Mouse (Mus musculus) embryo, embryonic 10 days (tissue): Measurements from ENCODE around the gene Rps6ka2.

Source experiments
- DNase-seq: peaks from one replicate; pipeline ENCODE4 v3.0.0-alpha.2; 2015; ENCODE audit warnings: low spot score

Rps6ka2 gene

DNA sequence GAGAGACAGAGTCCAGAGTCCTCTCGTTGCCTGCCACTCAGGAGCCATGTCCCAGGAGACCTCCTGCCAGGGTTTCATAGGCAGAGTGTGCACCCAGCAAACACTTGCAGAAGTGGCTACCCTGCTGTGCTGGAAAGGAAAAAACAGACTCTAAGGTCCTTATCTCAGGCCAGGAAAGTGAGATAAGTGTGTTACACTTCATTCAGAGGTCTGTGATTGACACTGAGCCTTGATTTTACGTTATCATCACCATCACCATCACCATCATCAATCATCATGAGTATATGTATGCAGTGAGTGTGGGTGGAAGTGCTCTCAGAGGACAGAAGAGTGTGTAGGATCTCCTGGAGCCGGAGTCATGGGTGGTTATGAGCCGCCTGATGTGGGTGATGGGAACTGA lies 51.4 kb downstream of the Rps6ka2 start:
- no peak for DNase-seq

DNA sequence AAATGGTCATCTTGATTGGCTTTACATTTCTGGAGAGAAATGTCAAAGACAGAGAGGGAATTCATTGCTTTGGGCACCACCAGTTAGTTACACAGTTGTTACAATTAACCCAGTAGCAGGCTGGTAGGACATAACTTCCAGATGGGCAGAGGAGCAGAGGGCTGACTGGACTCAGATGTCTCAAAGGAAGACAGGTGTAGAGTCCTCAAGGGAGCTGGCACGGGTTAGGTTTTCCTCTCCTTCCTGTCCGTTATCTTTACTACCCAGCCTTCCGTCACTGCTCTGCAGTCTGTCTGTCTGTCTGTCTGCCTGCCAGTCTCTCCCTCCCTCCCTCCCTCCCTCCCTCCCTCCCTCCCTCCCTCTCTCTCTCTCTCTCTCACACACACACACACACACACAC lies 52.3 kb downstream of the Rps6ka2 start:
- DNase-seq, result no peak

DNA sequence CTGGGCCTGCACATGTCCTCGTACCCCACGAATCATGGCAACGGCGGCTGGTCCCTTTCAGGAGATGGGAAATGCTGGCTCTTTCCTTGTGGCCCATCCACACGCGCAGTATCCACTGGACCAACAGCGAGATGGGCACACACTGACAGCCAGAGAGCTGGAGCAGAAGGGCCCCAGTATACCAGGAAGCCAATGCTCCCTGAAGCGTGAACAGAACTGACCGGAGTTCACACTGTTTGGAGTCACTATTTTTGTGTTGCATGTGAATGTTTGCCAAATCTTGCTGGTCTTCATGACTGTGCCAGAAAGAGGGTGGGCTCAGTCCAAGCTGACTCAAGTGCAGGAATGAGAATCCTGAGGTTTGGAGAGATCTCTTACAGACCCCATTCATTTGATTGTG lies 58.6 kb downstream of the Rps6ka2 start:
- no peak for DNase-seq

DNA sequence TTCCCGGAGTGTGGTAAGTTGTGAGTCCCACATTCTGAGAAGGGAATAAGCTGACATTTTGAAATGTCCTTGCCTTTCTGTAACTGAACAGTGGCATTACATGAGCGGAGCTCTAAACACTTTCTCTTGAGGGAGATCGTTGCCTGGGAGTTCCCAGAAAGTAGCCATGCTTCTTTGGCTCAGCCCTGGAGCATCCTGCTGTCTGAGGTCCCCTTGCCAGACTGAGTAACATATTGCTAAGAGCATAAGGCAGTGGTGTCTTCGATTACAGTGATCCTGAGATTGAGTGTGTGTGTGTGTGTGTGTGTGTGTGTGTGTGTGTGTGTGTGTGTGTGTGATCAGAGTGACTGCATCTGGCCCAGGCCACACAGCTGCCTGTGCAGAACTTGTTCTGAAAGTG lies 61.4 kb downstream of the Rps6ka2 start:
- no peak for DNase-seq

DNA sequence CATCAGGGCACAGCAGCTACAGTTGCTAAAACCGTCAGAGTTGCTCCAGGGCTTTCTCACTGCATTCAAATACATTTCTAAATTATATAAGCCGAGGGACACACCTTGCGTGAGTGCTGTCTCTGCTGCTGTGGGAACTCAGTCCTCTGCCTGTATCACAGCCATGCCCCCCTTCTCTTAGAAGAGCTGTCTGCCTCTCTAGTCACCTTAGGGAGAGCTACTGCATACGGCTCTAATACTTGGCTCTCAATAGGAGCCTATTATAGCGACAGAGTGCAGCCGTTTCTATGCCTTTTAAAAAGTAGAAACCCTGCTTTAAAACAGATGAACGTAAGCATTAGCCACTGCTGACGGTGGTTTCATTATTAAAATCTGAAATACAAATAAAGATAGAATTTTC lies 61.9 kb downstream of the Rps6ka2 start:
- DNase-seq, result no peak

DNA sequence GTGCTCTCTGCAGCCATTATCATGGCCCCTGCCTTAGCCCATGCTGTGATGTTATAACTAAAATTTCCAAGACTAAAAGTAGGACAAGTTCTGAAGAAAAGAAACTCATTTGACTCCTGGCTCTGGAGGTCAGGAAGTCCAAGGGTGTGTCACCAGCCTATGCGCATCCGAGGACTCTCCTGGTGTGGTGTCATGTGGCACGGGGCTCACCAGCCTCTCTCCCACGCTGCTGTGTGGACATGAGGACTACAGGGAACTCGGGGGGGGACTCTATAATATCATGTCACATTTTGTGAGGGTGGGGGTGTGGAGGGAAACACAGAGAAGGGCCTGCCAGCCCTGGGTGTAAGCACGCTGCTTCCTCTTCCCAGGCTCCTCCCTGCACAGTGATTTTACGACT lies 62.5 kb downstream of the Rps6ka2 start:
- no peak for DNase-seq

DNA sequence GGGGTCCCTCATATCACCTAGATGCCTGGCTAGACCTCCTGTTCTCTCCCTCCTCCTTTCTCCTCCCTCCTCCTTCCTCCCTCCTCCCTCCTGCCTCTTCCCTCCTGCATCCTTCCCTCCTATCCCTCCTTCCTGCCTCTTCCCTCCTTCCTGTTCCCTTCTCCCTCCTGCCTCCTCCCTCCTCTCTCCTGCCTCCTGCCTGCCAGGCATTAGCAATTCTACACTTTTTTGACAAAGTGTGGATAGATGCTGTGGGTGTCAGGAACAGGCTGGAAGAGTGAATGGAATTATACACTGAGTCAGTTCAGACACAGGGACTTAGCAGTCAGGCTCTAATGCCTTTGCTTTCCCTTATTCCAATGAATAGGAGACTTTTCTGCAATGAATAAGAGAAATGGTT lies 63.3 kb downstream of the Rps6ka2 start:
- DNase-seq, result no peak

DNA sequence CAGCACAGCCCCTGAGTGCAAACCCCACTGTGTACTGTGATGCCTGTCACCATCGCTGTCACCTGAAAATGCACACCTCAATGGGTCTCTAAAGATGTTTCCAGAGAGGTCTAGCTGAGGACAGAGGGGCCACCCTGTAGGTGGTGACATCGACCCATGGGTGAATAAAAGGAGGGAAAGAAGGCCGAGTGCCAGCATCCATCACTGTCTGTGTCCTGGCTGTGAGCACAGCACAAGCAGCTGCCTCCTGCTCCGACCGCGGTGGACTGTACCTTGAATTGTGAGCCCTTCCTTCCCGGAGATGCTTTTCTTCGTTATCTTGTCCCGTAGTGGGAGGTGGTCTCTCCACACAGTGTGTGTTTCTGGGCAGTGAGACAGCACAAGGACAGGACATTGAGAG lies 67.8 kb downstream of the Rps6ka2 start:
- no peak for DNase-seq

DNA sequence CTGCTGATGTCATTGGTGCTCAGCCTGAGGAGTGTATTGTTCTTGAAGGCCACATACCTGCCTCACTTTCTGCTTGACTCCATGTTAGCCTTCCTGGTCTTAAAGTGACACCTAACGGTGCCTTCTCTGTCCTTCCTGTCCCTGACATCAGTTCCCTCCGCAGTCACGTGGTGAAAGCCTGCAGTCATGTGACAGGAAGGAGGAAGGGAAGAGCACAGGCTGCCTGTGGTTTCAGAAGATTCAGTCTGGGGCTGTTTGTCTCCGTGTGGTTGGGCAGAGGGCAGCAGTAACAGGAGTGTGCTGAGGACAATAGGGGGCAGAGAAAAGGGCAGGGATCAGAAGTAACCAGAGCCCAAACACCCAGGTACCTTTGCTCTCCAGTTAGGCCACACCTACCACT lies 68.9 kb downstream of the Rps6ka2 start:
- DNase-seq, result no peak

DNA sequence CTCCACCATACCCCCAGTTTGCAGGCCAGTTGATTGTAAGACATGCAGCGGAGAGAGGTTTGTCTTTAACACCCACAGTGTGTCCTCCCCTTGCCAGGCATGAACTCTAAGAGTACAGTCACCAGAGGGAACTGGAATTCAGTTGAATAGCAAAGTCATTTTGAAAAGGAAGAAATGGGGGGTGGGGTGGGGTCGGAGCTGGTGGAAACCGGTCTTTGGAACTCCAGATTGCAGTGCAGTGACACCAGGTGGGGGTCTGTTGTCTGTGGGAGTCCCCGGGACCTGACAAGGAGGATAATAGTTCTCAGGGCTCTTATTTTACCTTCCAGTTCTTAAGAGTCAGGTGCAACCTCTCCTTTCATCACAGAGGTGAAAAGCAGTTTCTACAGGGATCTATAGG lies 70.6 kb downstream of the Rps6ka2 start:
- DNase-seq, result no peak

DNA sequence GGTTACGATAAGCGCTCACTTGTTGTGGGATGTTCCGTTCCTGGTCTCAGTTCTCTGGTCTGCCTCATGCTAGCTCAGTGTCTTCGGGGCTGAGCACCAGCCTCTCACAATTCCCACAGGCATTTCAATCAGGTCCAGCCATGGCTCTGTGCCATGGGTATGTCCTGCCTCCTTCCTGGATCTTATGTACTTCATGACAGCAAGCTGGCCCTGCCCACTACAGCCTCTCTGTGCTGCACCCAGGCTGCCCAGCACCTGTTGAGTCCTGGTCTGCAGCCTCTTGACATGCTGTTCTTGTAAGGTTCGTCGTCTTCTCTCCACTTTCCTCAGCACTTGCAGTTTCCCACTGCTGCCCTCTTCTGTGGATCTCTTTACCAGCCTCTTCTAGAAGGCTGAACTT lies 75.2 kb downstream of the Rps6ka2 start:
- no peak for DNase-seq

DNA sequence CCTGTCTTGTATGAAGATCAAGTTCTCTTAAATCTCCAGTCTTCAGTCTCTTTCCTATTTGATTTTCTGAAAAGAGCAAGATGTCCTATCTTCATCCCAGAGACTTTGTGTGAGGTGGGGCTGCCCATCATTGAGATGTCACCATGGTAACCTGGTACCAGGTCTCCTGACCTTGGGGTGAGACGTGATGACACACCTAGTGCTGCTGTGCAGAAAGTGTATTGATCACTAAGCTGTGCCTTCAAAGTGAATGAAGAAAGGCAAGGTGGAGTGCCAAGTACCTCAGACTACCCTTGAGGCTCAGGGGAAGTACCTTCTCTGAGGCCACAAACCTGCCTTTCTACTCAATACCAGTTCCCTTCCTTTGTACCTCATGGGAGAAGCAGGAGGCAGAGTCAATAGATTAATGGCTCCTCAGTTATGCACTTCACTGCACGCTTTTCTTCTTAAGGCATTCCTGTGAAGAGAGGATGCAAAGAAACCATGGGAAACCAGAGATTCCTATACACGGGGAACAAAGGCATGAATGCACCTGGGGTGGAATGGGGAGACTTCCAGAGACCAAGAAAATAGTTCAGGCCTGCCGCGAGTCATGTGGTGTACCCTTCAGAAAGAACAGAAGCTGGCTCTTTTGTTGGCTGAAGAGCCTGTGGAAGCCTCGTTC lies 77.1 kb downstream of the Rps6ka2 start:
- no peak for DNase-seq

DNA sequence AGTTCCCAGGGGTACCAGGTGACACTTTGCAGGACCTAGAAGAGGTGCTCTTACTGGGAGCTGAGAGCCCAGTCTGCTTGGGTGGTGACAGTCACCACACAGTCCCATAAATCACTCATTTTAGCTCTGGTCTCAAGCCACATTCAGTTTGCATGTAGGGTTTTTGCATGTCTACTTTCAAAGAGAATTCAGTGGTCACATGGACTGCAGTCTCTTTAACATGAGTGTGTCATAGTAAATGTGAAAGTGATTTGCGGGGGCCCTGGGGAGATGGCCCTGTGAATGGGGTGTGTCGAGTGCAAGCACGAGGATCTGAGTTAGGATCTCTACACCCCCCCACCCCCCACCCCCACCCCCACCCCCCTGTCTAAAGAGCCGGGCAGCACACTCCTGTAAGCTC lies 80.5 kb downstream of the Rps6ka2 start:
- no peak for DNase-seq

DNA sequence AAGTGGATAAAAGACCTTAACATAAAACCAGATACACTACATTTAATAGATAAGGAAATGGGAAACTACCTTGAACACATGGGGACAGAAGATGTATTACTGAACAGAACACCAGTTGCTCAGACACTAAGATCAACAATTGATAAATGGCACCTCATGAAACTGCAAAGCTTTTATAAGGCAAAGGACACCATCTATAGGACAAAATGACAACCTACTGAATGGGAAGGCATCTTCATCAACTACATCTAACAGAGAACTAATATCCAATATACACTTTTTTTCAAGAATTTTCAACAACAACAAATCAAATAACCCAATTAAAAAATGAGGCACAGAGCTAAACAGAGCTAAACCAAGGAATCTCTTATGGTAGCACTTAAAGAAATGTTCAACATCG lies 87.3 kb downstream of the Rps6ka2 start:
- DNase-seq, result no peak

DNA sequence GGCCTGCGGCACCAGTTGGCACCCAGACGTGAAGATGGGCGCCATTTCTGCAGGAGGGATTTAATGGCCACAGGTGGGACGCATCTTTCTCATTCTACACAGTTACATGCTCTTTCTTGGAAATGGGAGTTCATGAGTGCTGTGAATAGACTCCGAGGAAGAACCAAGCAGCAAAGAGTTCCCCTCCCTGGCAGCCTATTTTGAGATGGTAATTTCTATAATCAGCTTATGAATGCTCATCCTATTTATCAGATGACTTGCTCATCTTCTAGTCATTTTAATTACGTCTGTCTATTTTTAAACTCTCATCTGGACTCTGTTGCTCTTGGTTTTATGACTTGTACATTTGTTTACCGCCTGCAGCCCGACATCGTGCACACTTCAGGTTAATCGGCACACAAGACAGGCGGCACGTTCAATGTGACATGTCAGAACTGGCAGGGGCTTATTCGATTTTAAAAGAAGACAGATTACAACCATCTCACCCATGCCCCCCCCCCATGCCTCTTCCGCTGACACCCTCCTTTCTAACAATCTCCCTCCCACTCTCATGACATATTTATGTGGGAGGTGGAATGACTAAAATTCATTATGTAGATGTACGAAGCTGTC lies 88.9 kb downstream of the Rps6ka2 start:
- DNase-seq, result no peak

DNA sequence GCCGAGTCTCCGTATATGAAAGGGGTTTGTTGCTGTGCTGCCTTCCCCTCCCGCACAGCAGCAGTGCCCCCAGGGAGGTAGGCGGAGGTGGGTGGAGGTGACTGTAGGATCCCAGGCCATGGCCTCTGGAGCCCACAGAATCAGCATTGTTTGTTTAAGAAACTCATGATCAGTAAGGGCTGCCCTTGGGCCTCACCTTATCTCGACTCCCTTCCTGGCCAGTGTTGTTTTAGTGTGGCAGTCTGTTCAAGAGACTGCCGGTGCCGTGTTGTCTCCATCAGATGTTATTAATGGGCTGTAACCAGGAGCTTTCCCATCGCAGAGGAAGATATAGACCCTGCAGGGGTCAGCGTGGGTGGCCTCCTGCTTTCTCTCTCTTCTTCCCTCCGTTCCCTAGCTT lies 90.4 kb downstream of the Rps6ka2 start:
- DNase-seq, result peak; percentile 59

DNA sequence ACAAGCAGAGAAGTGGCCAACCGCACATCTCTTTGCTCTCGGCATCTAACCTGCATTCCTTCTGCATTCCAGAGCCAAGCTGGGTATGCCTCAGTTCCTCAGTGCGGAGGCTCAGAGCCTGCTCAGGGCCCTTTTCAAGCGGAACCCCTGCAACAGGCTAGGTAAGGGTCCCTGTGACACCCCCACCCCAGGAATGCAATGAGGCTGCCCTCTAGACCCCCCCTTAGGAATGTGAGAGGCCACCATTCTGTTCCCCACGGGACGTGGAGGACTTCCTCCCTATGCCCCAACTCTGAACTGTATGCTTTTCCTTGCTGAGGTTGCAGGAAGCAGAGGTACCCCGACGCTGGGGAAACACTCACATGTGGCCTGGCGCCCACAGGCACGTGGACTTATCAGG lies 92.1 kb downstream of the Rps6ka2 start:
- DNase-seq, result peak; percentile 60

DNA sequence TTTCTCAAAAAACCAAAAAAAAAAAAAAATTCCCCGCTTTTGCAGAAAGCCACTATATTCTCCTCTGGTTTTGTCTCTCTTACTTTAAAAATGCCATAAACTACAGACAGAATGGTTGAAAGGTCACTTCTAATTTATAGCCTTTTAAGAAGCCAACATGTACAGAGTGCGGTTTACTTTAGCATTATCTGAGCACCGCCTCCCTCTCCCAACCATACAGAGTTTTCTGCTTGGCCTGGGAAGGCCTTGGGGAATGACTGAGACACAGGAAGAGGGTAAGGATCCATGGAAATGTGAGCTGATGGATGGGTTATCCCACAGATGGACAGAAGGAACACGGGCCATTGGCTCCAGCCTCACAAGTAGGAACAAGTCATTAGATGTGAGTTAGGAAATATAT lies 92.7 kb downstream of the Rps6ka2 start:
- no peak for DNase-seq

DNA sequence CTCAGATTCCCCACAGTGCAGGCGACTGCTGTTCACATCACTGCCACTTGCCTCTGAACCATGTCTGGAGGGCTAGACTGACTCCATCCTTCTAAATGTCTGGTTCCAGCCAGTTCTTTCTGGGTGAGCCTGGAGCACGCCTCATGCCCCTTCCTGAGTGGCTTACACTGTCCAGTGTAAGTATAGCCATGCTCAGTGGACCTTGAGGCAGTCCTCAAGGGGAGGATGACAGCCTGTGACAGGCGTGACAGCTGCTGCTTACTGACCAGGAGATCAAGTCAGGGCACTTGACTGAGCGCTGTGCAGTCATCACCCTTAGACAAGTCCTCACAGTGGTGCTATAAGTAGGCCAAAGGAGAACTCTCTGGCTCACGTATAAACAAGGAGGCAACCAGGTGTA lies 94.7 kb downstream of the Rps6ka2 start:
- DNase-seq, result no peak

DNA sequence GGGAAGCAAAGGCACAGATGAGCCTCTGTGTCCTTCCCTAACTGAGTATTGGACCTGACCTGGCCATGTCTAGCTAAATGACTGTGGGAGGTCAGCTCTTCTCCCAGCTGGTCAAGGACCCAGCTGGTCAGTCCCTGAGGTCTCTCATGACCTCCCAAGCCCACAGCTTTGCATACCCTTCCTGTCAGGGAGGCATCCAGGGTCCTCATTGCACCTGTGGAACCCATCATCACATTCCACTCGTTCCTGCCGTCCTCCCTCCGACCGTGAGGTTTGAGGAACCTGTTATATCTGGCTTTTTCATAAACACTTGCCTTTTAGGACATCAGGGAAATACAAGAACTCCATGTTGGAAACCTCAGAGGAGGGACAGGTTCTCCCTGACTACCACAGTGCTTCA lies 95.4 kb downstream of the Rps6ka2 start:
- no peak for DNase-seq

DNA sequence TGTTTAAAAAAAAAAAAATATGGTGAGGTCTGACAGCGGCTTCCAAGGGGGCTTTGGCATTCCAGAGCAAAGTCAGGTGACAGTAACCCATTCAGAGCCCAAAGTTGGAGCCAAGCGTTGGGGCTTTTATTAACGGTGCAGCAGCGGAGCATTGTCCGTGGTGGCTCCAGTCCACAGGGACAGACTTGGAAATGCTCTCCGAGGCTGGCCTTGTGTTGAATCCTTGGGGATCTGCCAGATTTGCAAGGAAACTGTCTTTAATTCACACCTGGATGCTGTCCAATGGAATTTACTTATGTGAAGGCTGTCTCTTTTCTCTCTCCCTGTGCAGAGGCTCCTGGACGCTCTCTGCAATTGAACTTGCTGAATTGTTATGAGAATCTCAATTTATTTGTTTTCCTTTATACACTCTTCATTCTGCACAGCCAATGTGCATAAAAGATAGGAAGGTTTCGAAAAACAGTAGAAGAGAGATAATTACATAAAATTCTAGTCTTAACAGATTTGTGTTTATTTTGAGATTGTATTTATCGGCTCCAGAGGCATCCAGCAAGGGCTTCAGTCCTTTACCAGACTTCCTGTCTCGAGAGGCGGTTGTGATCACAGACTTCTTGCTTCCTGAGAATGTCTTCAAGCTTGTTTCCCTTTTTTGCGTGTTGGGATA lies 95.9 kb downstream of the Rps6ka2 start:
- no peak for DNase-seq

DNA sequence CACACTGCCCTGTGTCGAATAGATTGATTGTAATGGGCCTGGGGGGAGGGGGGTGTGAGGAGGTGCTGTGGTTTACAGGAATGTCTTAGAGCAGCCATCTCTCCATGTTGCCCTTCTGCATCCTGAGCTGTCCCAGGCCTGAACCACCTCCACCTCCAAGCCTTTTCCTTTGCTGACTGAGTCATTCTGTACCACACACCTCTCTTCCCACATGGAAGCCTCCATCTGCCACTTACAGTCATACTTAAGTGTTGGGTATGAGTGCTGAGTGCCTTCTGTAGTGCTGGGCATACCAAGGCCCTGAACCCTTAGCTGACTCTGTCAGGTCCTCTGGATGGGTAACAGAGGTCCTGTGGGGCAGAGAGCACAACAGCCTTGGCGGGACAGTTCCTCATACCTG lies 97.9 kb downstream of the Rps6ka2 start:
- no peak for DNase-seq

DNA sequence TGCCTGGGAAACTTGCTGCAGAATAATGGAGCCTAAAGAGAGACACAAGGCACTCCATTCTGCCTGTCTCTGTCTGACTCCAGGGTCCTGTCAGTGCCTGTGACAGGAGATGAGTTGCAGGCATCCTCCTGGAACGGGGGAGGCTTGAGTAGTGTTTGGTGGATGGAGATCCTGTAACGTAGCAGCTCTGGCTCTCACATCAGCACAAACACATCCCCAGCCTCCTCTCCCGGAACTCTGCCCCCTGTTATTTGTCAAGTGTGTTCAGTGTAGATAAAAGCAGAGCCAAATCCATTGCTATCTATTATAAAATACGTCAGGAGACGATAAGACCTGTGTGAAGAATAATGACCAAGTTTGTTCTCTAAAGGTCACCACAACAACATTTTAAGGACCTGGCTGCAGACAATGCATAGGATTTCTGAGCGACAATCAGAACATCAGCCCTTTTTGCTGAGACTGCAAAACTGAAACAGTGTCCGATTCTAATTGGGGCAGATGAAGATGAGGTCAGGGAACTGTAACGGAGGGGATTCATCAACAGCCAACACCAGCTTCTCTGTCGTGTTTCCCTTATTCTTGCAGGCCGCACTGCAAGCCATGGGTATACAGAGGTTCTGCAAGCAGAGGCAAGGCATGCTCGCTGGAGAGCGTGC lies 99.4 kb downstream of the Rps6ka2 start:
- peak; percentile 54 for DNase-seq
